Mouse (Mus musculus): ENCODE results near the gene Acot5. TPM values are rescaled to one million over a fixed set of nuclear protein-coding genes. Genes with fewer than 3 reads are reported as not detected.
"Not testable (repeated sequence)": the region's sequence is repeated elsewhere in the genome, so short reads cannot be mapped to it uniquely, and the experiment has no call there.

Acot5 gene
- polyA plus RNA-seq, 1 experiment from 2014 or later, result 0.14 TPM

DNA sequence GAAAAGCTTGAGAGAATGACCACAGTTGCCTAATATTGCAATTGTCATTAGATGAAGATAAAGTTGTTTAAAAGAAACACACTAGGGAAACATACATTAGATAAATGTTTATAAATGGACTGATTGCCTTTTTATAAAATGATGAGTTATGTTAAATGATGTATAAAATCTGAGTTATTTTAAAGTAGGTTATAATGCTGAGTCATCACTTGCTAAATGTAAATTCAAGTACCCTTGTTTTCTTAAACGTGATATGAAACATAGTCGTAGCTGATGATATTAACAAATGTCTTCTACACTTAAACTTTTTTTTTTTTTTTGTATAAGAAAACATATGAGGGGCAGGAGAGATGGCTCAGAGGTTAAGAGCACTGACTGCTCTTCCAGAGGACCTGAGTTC is 5.3 kb upstream of the Acot5 start:
- H3K4me2 ChIP-seq, result no peak overlapping the region
- no peak overlapping the region for H3K27ac ChIP-seq
- no peak overlapping the region for H3K4me3 ChIP-seq (replicated peaks)
- no peaks in the 10 kb centered on the region for H3K9me3 ChIP-seq
- H3K27me3 ChIP-seq (replicated peaks), result peaks cover 13% of the 10 kb centered on the region
- WGBS, result 68% methylated on average over 2 of the region's 2 CpGs
- H3K9ac ChIP-seq, result no peak overlapping the region
- ATAC-seq (ENCODE audit: insufficient read depth, low FRiP score, low read depth), result no peak
- no peaks in the 10 kb centered on the region for H3K4me1 ChIP-seq
- H3K36me3 ChIP-seq, result no peaks in the 10 kb centered on the region

DNA sequence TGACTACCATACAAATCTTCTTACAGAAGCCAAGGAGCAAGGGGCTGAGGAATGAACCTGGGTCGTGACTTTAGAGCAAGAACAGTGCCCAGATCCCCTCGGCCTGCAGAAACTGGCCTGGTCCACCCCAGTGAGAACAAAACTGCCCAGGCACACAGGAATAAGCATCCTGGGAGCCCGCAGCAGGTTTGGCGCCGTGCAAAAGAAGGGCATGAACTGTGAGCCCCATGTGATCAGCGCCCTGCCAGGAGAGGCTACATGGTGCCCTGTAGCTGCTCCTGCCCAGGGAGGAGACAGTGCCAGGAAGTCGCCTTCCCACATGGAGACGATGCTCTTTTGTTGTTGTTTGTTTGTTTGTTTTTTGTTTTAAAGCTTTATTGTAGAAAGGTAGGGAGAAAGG is 4.5 kb upstream of the Acot5 start:
- 74% methylated on average over 8 of the region's 8 CpGs for WGBS
- peaks cover 19% of the 10 kb centered on the region for H3K27me3 ChIP-seq (replicated peaks)

DNA sequence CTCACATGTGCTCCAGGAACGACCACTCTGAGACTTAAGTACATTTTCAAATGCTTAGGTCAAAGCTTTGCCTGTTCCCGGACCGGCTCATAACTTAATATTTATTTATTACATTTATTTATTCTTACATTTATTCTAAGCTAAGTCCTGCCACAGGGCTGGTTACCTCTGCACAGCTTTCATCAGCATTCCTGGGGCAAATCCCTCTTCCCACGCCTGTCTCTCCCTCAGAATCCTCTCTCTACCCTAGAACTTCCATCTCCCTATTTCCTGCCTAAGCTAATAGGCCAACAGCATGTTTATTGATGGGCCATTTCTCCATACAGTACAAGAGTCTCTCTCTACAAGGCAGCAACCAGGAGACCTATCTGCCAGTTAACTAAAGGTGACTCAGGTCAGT is 1.4 kb upstream of the Acot5 start:
- Histone ChIP-seq H3K9me3 (no peaks in the 10 kb centered on the region), H3K27ac (no peak overlapping the region)
- WGBS, result 73% methylated on average over 4 of the region's 4 CpGs

More for the DNA sequence above, 4.5 kb upstream of the Acot5 start:
- Histone ChIP-seq H3K4me1 (no peaks in the 10 kb centered on the region; the same call in 1 of the 2 replicates), H3K4me3 (replicated peaks) (no peak overlapping the region), H3K36me3 (no peaks in the 10 kb centered on the region), H3K9me3 (no peaks in the 10 kb centered on the region), H3K4me2 (no peak overlapping the region), H3K9ac (no peak overlapping the region), H3K27ac (no peak overlapping the region)
- no peak for ATAC-seq (ENCODE audit: insufficient read depth, low FRiP score, low read depth)

DNA sequence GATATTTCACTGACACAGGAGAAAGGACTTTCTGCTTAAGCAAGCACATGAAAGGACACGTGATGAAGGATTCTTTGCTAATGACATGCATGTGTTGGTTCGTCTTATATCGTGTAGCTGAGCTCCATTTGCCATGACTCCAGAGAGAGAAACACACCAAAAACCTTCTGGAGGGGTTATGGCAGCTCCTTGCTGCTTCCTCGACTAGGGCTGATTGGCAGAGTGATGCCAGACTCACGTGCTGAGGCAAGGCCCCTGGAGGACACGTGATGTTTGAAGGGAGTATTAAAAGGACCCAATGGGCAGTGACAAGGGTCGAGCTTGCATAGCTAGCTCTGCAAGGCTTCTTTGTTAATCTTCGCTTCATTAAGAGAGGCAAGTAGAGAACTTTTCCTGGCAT is 829 bp upstream of the Acot5 start:
- Histone ChIP-seq H3K9ac (no peak overlapping the region), H3K36me3 (no peaks in the 10 kb centered on the region), H3K27ac (no peak overlapping the region), H3K27me3 (replicated peaks) (peaks cover 25% of the 10 kb centered on the region), H3K4me3 (replicated peaks) (no peak overlapping the region), H3K9me3 (no peaks in the 10 kb centered on the region), H3K4me1 (no peaks in the 10 kb centered on the region; the same call in 1 of the 2 replicates), H3K4me2 (no peak overlapping the region)
- WGBS, result 70% methylated on average over 8 of the region's 8 CpGs
- ATAC-seq (ENCODE audit: insufficient read depth, low FRiP score, low read depth), result no peak

More for the DNA sequence above, 1.4 kb upstream of the Acot5 start:
- no peak overlapping the region for H3K9ac ChIP-seq
- H3K4me1 ChIP-seq, result no peaks in the 10 kb centered on the region; the same call in 1 of the 2 replicates
- H3K36me3 ChIP-seq, result no peaks in the 10 kb centered on the region
- H3K27me3 ChIP-seq (replicated peaks), result peaks cover 25% of the 10 kb centered on the region
- H3K4me3 ChIP-seq (replicated peaks), result no peak overlapping the region
- no peak for ATAC-seq (ENCODE audit: insufficient read depth, low FRiP score, low read depth)
- no peak overlapping the region for H3K4me2 ChIP-seq

DNA sequence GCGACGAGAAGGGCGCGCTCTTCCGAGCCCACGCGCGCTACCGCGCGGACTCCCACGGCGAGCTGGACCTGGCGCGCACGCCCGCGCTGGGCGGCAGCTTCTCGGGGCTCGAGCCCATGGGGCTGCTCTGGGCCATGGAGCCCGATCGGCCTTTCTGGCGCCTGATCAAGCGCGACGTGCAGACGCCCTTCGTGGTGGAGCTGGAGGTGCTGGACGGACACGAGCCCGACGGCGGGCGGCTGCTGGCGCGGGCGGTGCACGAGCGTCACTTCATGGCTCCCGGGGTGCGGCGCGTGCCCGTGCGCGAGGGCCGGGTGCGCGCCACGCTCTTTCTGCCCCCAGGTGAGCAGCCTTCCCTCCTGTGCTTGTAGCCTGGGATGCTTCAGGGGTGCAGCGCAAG is 457 bp downstream of the Acot5 start:
- not testable (repeated sequence) for ATAC-seq (ENCODE audit: insufficient read depth, low FRiP score, low read depth); H3K36me3 ChIP-seq; H3K9ac ChIP-seq; H3K9me3 ChIP-seq; H3K27ac ChIP-seq; H3K4me1 ChIP-seq
- H3K4me2 ChIP-seq, result peak overlapping the region; percentile 69
- WGBS, result 2% methylated on average over 52 of the region's 52 CpGs
- H3K27me3 ChIP-seq (replicated peaks), result peaks cover 25% of the 10 kb centered on the region
- peak overlapping the region; percentile 40 for H3K4me3 ChIP-seq (replicated peaks)

DNA sequence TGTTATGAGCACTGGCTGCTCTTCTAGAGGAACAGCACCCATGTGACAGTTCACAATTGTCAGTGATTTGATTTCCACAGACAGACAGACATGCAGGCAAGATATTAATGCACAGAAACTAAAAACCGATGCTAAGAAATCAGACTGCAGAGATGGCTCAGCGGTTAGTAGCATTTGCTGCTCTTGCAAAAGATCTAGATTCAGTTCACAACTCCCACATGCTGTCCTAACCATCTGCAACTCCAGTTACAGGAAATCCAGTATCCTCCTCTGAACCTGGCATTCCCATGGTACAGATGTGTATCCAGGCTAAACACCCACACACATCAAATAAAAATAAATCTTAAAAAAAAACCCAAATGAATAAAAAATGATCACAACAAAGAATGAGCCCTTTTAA is 2.6 kb downstream of the Acot5 start:
- 89% methylated on average over 2 of the region's 2 CpGs for WGBS
- Histone ChIP-seq H3K27me3 (replicated peaks) (peaks cover 24% of the 10 kb centered on the region), H3K36me3 (no peaks in the 10 kb centered on the region), H3K9me3 (no peaks in the 10 kb centered on the region), H3K4me3 (replicated peaks) (no peak overlapping the region), H3K4me1 (no peaks in the 10 kb centered on the region; the same call in 1 of the 2 replicates), H3K27ac (no peak overlapping the region), H3K9ac (no peak overlapping the region), H3K4me2 (no peak overlapping the region)
- ATAC-seq (ENCODE audit: insufficient read depth, low FRiP score, low read depth), result no peak

DNA sequence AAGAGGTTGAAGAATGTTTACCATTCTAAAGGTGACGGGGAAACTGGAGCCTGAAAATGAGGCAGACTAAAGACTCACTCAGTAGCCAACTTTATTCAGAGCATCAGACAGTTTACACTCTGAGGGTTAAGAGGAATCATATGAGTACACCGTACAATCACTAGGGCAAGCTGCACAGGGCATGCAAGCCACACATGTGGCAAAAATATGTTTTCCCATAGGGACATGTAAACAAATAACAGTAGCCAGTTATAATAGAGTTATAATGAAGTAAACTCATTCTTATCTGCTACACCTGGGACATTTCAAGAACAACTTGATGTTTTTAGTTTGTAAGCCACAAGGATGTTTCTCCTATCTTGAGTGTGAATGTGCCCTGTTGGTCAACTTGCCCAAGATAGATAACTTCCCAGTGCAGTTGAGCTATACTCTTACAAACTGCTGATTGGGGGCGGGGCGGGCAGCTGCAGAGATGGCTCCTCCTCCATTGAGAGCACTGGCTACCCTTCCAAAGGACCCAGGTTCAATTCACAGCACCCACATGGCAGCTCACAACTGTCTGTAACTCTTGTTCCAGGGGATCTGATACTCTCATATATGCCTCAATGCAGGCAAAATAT is 8.4 kb downstream of the Acot5 start:
- 83% methylated on average over 4 of the region's 4 CpGs for WGBS
- no peaks in the 10 kb centered on the region for H3K9me3 ChIP-seq

DNA sequence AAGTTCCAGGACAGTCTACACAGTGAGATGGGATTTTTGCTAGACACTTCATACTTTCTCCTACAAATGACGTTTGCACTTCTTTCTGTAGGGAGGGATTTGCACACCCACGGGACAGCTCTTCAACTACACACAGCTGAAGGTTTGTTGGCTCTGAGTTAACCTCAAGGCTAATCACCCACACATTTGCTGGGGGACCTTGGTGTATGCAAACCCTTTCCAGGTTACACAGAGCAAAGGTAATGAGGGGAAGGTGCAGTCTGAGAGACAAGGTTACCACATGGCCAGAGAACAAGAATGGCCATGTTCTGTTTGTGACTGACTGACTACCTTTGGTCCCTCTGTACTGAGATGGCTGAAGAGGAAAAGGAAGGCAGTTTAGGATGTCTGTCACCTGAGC is 14.7 kb downstream of the Acot5 start:
- Histone ChIP-seq H3K4me3 (replicated peaks) (no peak overlapping the region), H3K36me3 (no peaks in the 10 kb centered on the region), H3K9ac (no peak overlapping the region), H3K4me1 (no peaks in the 10 kb centered on the region), H3K27me3 (replicated peaks) (no peaks in the 10 kb centered on the region), H3K4me2 (no peak overlapping the region), H3K9me3 (no peaks in the 10 kb centered on the region), H3K27ac (no peak overlapping the region)
- WGBS, result 77% methylated on average over 2 of the region's 2 CpGs
- ATAC-seq (ENCODE audit: insufficient read depth, low FRiP score, low read depth), result no peak

More for the DNA sequence above, 8.4 kb downstream of the Acot5 start:
- Histone ChIP-seq H3K36me3 (no peaks in the 10 kb centered on the region), H3K4me1 (no peaks in the 10 kb centered on the region), H3K27ac (no peak overlapping the region), H3K4me3 (replicated peaks) (no peak overlapping the region), H3K4me2 (no peak overlapping the region), H3K9ac (no peak overlapping the region), H3K27me3 (replicated peaks) (no peaks in the 10 kb centered on the region)
- no peak for ATAC-seq (ENCODE audit: insufficient read depth, low FRiP score, low read depth)

DNA sequence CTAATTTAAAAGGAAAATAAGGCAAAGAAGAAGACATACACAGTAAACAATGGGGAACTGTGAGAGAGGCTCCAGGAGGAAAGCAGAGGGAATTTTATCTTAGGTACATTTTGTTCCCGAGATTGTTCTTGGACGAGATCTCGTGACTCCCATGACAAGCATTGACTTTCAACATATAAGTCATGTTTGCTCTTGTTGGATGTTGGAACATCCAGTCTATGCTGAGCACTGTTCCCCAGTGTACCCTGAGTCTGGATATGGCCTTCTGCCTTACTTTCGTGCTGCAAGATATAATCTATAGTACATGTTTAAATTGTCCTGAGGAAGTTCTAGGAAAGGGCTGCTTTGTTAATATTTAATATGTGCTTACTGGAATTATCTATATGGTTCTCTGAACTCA is 15.5 kb downstream of the Acot5 start:
- Histone ChIP-seq H3K9me3 (no peaks in the 10 kb centered on the region), H3K4me2 (no peak overlapping the region), H3K4me3 (replicated peaks) (no peak overlapping the region), H3K27ac (no peak overlapping the region), H3K4me1 (no peaks in the 10 kb centered on the region), H3K9ac (no peak overlapping the region), H3K27me3 (replicated peaks) (no peaks in the 10 kb centered on the region), H3K36me3 (no peaks in the 10 kb centered on the region)
- 70% methylated on average over 4 of the region's 4 CpGs for WGBS
- no peak for ATAC-seq (ENCODE audit: insufficient read depth, low FRiP score, low read depth)

DNA sequence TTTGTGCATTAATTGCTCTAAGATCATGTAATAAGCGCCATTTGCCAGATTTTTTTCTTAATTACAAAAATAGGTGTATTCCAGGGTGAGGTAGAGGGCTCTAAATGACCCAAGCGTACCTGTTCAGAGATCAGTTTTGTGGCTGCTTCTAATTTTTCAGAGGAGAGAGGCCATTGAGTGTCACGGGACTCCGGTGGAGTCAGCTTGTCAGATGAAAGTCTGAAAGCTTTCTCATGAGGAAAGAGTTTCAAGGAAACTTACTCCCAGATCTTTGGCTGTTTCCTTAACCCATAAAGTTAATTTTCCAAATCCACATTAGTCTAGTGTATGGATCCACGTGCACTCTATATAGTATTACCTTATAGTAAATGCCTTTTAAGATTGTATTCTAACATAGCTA is 25.5 kb downstream of the Acot5 start:
- 91% methylated on average over 5 of the region's 5 CpGs for WGBS
- not testable (repeated sequence) for H3K27ac ChIP-seq; H3K4me2 ChIP-seq; H3K27me3 ChIP-seq (replicated peaks); H3K9ac ChIP-seq; H3K36me3 ChIP-seq; H3K4me1 ChIP-seq; ATAC-seq (ENCODE audit: insufficient read depth, low FRiP score, low read depth); H3K4me3 ChIP-seq (replicated peaks); H3K9me3 ChIP-seq

DNA sequence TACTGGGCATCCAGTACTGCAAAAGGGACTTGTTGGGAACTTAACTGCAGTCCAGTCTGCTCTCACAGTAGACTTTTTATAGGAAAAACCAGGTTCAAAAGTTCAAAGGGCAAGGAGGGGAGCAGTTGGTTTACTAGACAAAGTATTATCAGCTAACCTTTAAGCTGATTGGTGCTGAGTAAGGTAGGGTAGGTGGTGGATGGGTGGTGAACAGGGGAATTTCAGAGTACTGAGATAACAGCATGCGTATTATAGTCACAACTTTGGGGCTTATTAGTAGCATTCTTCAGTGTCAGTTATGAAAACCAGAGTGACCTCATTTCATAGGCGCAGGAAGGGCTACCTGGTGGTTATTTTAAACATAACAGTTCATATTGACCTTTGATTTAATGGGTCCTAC is 30.5 kb downstream of the Acot5 start:
- Histone ChIP-seq H3K9ac (no peak overlapping the region), H3K4me3 (replicated peaks) (no peak overlapping the region), H3K9me3 (no peaks in the 10 kb centered on the region), H3K27me3 (replicated peaks) (no peaks in the 10 kb centered on the region), H3K27ac (no peak overlapping the region), H3K36me3 (no peaks in the 10 kb centered on the region), H3K4me1 (no peaks in the 10 kb centered on the region), H3K4me2 (no peak overlapping the region)
- ATAC-seq (ENCODE audit: insufficient read depth, low FRiP score, low read depth), result no peak
- WGBS, result 87% methylated on average over 2 of the region's 2 CpGs

DNA sequence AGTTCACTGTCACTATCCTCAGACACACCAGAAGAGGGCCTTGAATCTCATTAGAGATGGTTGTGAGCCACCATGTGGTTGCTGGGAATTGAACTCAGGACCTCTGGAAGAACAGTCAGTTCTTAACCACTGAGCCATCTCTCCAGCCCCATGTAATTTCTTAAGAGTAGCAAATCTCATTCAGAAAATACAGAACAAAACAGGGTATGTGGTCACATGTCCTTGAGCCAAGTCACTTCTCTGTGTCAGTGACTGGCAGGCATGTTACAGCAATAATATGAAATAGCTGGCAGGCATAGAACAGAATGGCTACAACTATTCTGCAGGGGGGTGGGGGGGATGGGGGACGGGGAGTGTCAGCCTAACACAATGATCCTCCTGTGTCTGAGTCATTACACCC is 30.9 kb downstream of the Acot5 start:
- Histone ChIP-seq H3K4me2 (peak overlapping the region; percentile 83), H3K4me1 (no peaks in the 10 kb centered on the region), H3K9ac (no peak overlapping the region), H3K27ac (no peak overlapping the region), H3K9me3 (no peaks in the 10 kb centered on the region), H3K4me3 (replicated peaks) (peak overlapping the region; percentile 52; the same call in 1 of the 2 replicates), H3K36me3 (no peaks in the 10 kb centered on the region), H3K27me3 (replicated peaks) (no peaks in the 10 kb centered on the region)
- WGBS, result 65% methylated on average over 1 of the region's 1 CpGs
- no peak for ATAC-seq (ENCODE audit: insufficient read depth, low FRiP score, low read depth)

All from stomach, embryonic 15.5 days (tissue).